Mouse (Mus musculus) forebrain, embryonic 10.5 days (tissue): Measurements from ENCODE around the gene Chrnb4. TPM values are rescaled to one million over a fixed set of nuclear protein-coding genes. Genes with fewer than 3 reads are reported as not detected.

ENCODE experiments used
- DNase-seq: peaks from one replicate; pipeline ENCODE4 v3.0.0-alpha.2; 2017; ENCODE audit warnings: low spot score; ENCODE audit errors: extremely low spot score
- H3K27ac ChIP-seq: fragments of 300-500 bp; sonication (generic); 2 replicates; pipeline ENCODE4 v1.5.1; 2016; ENCODE audit warnings: mild to moderate bottlenecking
- H3K27me3 ChIP-seq: fragments of 300-500 bp; sonication (generic); 2 replicates; pipeline ENCODE4 v1.6.1; 2016; ENCODE audit warnings: mild to moderate bottlenecking; ENCODE audit not compliant: poor library complexity, severe bottlenecking
- H3K36me3 ChIP-seq: fragments of 300-500 bp; sonication (generic); replicated peaks from 2 replicates; pipeline ENCODE4 v1.6.1; 2016; ENCODE audit warnings: mild to moderate bottlenecking, moderate library complexity
- H3K4me1 ChIP-seq: fragments of 300-500 bp; sonication (generic); 2 replicates; pipeline ENCODE4 v1.6.1; 2016
- H3K4me3 ChIP-seq: fragments of 300-500 bp; sonication (generic); 2 replicates; pipeline ENCODE4 v1.5.1; 2016; ENCODE audit warnings: mild to moderate bottlenecking, moderate library complexity
- H3K9me3 ChIP-seq: fragments of 300-500 bp; sonication (generic); 2 replicates; pipeline ENCODE4 v1.6.1; 2016; ENCODE audit warnings: mild to moderate bottlenecking, moderate library complexity
- WGBS: fragments of 180-500 bp; shearing (Covaris S2); methylation state at CpG from one replicate; pipeline ENCODE4 v1.1.7; 2016; 5-methylcytosine and 5-hydroxymethylcytosine counted together
- polyA plus RNA-seq: library from polyadenylated mRNA; unstranded; fragments of >200 nt; fragmentation: Nextera tagmentation; extraction: Ambion mirVana; gene quantifications from 2 replicates; pipeline ENCODE4 v1.2.1, GENCODE M21; 2016

The Chrnb4 gene
- polyA plus RNA-seq, 1 experiment from 2014 or later, result 1.8 TPM

DNA sequence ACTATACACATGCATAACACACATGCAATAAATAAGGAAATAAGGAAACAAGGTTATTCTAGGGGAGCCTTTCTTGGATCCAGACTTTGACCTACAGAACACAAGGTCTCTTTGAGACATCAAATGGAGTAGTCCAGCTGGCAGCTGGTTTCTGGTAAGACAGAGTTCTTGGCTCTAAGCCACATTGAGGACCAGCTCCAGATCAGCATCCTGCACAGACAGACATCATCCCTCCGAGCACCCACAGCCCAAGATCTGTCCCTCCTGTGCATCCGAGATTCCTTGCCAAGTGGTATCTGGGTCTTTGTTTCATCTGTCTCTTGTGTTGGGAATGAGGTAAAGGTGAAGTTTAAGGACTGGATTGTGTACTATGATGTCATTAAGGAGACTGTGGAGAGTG is 3.6 kb downstream of the Chrnb4 start:
- DNase-seq, result no peak
- H3K36me3 ChIP-seq, result no peaks in the 10 kb centered on the region
- H3K27me3 ChIP-seq, result peaks cover 22% of the 10 kb centered on the region; the same call in 1 of the 2 replicates
- H3K4me1 ChIP-seq, result peaks cover 32% of the 10 kb centered on the region
- H3K9me3 ChIP-seq, result no peaks in the 10 kb centered on the region
- no peak overlapping the region for H3K27ac ChIP-seq
- WGBS, result 88% methylated on average over 2 of the region's 2 CpGs
- no peak overlapping the region for H3K4me3 ChIP-seq

DNA sequence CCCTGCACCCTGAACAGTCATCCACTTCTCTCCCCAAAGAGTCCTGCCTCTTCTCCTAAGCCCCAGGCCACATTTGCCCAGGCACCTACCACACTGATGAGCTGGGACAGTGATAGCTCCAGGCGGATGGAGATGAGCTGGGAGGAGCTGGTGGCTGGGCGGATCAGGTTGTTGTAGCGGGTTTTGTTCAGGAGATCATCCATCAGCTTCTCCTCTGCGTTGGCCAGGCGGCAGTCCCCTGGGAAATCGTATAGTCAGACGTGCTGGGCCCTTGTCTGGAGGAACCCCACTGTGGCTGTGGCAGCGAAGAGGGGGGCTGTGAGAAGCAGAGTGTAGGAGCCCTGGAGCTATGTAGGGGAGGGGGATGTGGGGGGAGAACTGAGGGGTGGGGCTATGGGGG is 4.9 kb downstream of the Chrnb4 start:
- peaks cover 18% of the 10 kb centered on the region; the same call in 1 of the 2 replicates for H3K27me3 ChIP-seq
- peak overlapping the region; percentile 20 for H3K4me3 ChIP-seq
- no peaks in the 10 kb centered on the region for H3K9me3 ChIP-seq
- H3K4me1 ChIP-seq, result peaks cover 28% of the 10 kb centered on the region
- no peak for DNase-seq
- no peaks in the 10 kb centered on the region for H3K36me3 ChIP-seq
- H3K27ac ChIP-seq, result 0 out of 2 replicates have a peak overlapping the region, but pooled peaks have one; percentile 11
- 16% methylated on average over 8 of the region's 8 CpGs for WGBS

DNA sequence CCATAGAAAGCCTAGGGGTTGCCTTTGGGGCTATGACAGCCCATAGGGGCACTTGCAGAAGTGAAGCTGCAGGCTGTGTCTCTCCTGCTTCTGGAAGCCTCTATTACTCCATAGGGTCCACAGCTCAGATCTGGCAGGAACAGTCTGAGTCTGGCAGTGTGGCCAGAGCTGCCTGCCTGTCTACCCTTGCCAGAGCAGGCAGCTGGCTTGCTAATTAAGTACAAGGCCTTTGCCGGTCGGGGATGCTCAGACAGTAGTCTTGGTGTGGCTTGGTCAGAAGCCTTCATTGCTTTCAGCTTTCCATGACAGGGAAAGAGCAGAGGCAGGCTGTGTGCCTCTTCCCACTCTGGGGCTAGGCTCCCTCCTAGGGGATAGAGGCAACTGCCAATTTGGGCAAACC is 7.2 kb downstream of the Chrnb4 start:
- H3K36me3 ChIP-seq, result no peaks in the 10 kb centered on the region
- WGBS, result 70% methylated on average over 2 of the region's 2 CpGs
- H3K27me3 ChIP-seq, result 0 out of 2 replicates have a peak, but pooled peaks cover 5% of the 10 kb centered on the region
- no peak overlapping the region for H3K4me3 ChIP-seq
- peaks cover 14% of the 10 kb centered on the region for H3K4me1 ChIP-seq
- no peak for DNase-seq
- no peaks in the 10 kb centered on the region for H3K9me3 ChIP-seq
- H3K27ac ChIP-seq, result no peak overlapping the region

DNA sequence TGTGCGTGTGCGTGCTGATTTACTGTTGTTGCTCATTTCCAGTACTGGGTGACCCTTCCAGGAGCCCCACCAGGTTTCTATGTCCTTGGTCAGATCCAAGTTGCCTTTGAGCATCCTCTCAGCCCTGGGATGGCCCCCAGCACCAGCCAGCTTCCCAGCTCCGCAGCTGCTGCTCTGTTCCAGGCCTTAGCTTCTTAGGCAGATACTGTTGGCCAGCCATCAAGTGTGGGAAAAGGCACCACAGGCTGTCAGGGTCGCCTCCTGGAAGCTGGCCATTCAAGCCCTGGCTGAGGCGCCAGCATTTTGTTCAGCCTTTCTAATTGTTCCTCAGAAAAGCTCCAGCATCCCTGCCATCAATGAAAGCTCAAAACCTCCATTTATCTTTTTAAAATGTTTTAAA is 8.6 kb downstream of the Chrnb4 start:
- DNase-seq, result no peak
- no peak overlapping the region for H3K27ac ChIP-seq
- H3K27me3 ChIP-seq, result 0 out of 2 replicates have a peak, but pooled peaks cover 5% of the 10 kb centered on the region
- H3K4me3 ChIP-seq, result no peak overlapping the region
- no peaks in the 10 kb centered on the region for H3K36me3 ChIP-seq
- no peaks in the 10 kb centered on the region for H3K9me3 ChIP-seq
- 69% methylated on average over 5 of the region's 5 CpGs for WGBS
- peaks cover 14% of the 10 kb centered on the region for H3K4me1 ChIP-seq

DNA sequence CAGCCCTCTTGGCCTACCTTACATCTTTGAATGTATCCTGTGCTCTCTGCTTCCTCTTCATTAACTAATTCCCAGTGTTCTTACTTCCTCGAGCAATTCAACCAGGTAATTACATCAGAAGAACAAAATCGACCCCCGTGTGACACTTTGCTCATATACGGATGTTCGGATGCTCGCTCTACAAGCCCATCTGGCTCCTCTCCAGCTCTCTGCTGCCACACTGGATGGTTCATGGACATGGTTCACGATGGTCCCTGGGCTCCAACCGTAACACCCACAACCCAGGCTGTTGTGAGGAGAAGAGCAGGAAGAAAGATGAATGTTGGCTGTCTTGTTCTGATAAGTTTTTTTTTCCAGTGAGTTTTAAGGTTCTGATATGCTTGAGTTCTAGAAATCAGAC is 9.6 kb downstream of the Chrnb4 start:
- no peaks in the 10 kb centered on the region for H3K9me3 ChIP-seq
- 86% methylated on average over 8 of the region's 8 CpGs for WGBS

DNA sequence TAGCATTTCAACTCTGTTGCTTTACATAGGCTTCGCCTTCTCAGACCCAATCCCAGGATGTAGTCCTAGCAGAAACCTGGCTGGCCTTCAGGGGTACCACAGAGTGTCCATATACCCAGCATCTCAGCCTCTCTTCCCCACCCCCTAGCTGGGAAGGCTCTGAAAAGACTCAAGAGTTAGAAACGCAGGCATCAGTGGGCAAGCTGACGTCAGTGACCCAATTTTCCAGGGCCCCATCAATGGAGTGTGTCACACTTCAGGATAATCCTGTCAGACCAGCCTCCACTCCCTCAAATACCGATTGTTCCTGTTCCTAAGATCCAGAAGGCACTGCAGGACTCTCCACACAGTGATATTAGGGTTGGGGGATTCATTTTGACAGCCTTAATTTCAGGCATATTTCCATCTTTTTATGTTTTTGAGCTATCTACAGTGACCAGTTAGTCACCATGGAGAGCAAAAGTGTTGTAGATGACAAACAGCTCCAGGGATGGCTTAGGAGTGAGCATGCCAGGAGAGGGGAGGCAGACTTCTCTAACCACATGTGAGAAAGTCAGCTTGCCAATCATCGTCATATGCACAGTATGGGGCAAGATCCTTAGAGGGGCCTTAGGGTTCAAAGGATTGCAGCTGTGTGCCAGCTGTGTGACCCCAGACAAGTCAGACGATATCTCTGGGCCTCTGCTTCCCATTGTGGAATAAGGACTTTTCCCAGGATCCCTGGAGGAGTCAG is 17.0 kb downstream of the Chrnb4 start:
- Histone ChIP-seq H3K4me1 (peaks cover 8% of the 10 kb centered on the region), H3K27ac (no peak overlapping the region), H3K27me3 (peaks cover 22% of the 10 kb centered on the region), H3K36me3 (no peaks in the 10 kb centered on the region), H3K9me3 (no peaks in the 10 kb centered on the region), H3K4me3 (no peak overlapping the region)
- DNase-seq, result no peak
- WGBS, result 40% methylated on average over 6 of the region's 6 CpGs

More for the DNA sequence above, 9.6 kb downstream of the Chrnb4 start:
- Histone ChIP-seq H3K4me1 (peaks cover 8% of the 10 kb centered on the region), H3K27me3 (0 out of 2 replicates have a peak, but pooled peaks cover 4% of the 10 kb centered on the region), H3K27ac (no peak overlapping the region), H3K36me3 (no peaks in the 10 kb centered on the region), H3K4me3 (no peak overlapping the region)
- no peak for DNase-seq

DNA sequence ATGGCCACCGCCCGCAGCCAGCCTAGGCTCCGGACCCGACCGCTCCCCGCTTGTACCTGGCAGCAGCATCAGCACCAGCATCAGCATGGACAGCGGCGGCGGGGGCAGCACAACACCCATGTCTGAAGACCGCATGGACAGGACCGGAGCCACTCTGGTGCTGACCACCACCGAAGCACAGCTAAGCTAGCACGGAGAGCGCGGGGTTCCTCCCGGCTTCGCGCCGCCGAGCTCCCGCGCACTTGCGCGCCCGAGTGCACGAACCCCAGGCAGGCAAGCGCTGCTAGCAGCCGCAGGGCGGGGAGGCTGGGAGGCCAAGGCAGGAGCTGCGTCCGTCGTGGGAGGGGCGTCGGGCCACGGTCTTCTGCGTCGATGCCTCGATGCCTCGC is 22.3 kb downstream of the Chrnb4 start, which contains the start of gene Chrna3:
TSS of gene Chrna3 (minus strand) at position 288 of the 389 bp plus-strand sequence.
- H3K27ac ChIP-seq, result peak within 1 kb of the TSS; percentile 40
- no peaks in the 10 kb centered on the region for H3K9me3 ChIP-seq
- H3K4me3 ChIP-seq, result peak within 1 kb of the TSS; percentile 55
- no peaks in the 10 kb centered on the region for H3K36me3 ChIP-seq
- DNase-seq, result peak; percentile 49
- peaks cover 51% of the 10 kb centered on the region for H3K27me3 ChIP-seq
- 0% methylated on average over 39 of the region's 39 CpGs for whole genome bisulfite sequencing
- H3K4me1 ChIP-seq, result peaks cover 27% of the 10 kb centered on the region

DNA sequence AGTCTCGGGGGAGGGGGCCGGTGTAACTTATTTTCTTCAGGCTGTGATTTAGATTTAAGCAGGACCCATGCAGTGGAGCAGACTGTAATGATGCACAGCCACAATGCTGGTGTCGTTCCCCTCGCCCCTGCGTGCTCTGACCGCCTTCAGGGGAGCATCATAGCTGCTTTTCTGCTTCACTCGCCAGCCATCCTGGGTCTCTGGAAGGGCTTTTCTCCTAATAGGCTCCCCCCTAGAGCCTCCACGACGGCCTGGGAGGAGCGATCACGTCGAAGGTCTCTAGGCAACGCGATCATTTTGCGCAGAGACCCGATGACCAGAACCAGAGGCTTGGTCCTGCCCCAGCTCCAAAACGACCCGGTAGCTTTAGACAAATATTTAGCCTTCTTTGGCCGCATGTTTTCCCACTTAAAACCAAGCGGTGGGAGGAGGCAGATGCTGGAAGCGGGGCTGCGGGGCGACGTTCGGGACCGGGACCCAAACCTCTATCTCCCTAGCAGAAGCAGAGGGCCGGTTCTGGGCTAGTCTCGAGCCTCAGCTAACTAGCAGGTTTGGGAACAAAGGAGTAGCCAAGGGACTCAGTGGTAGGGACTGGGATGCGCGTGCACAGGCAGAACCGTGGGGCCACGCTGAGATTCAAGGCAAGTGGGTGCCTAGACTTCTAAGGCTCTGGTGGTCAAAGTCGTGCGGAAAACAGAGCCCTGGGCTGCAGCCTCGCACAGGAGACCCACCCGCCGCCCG is 22.9 kb downstream of the Chrnb4 start:
- peaks cover 51% of the 10 kb centered on the region for H3K27me3 ChIP-seq
- H3K4me3 ChIP-seq, result peak overlapping the region; percentile 55
- H3K36me3 ChIP-seq, result no peaks in the 10 kb centered on the region
- peak overlapping the region; percentile 40 for H3K27ac ChIP-seq
- H3K9me3 ChIP-seq, result no peaks in the 10 kb centered on the region
- WGBS, result 8% methylated on average over 38 of the region's 38 CpGs
- H3K4me1 ChIP-seq, result peaks cover 26% of the 10 kb centered on the region
- no peak for DNase-seq

DNA sequence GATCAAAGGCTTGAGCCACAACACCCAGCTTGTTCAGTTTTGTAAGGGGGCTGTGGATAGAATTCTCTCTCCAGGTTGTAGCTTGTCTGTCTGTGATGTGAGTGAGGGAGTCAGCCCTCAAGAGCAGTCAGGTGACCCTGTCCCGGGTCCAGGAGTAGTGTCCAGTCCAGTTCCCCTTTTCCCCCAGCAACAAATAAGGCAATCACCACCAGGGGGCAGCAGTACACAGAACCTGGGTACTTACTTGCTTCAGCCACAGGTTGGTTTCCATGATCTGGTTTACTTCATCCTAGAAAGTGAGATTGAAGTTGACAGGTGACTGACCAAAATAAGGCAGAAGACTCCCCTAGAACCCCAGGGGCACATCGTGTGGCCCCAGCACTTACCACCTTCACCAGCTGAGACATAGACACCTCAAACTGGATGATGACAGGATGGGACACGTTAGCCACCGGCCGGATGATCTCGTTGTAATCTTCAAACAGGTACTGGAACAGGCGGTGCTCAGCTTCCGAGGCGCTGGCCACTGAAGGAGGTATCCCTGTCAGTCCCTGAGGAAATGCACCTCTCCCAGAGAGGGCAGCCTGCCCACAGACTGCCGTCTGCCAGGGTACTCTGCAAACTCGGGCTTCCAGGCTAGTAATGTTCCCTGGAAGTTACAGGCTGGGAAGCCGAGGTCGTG is 24.5 kb downstream of the Chrnb4 start:
- DNase-seq, result peak; percentile 86
- H3K4me3 ChIP-seq, result no peak overlapping the region
- peaks cover 26% of the 10 kb centered on the region for H3K4me1 ChIP-seq
- 40% methylated on average over 13 of the region's 13 CpGs for WGBS
- peaks cover 47% of the 10 kb centered on the region for H3K27me3 ChIP-seq
- H3K27ac ChIP-seq, result no peak overlapping the region
- H3K9me3 ChIP-seq, result no peaks in the 10 kb centered on the region
- H3K36me3 ChIP-seq, result no peaks in the 10 kb centered on the region

DNA sequence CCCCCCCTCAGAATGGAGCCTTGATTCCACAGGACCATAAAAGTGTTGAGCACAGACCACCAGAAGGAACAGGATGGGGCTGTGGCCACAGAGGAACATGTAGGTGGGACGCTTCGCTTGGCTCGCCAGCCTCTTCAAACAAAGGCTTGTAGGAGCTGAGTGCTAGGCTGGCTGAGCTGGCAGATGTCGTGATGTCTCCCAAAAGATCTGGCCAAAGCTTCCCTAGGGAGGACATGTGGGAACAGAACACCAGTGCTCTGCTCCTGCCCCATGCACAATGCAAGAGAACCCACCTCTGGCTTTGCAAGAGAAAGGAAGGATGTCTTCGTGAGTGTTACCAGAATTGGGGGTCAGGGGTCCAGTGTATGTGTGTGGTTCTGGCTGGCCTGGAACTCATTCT is 25.3 kb downstream of the Chrnb4 start:
- no peaks in the 10 kb centered on the region for H3K36me3 ChIP-seq
- no peak overlapping the region for H3K4me3 ChIP-seq
- H3K27ac ChIP-seq, result no peak overlapping the region
- 88% methylated on average over 5 of the region's 5 CpGs for WGBS
- no peak for DNase-seq
- H3K4me1 ChIP-seq, result peaks cover 26% of the 10 kb centered on the region
- H3K27me3 ChIP-seq, result peaks cover 46% of the 10 kb centered on the region
- H3K9me3 ChIP-seq, result no peaks in the 10 kb centered on the region

DNA sequence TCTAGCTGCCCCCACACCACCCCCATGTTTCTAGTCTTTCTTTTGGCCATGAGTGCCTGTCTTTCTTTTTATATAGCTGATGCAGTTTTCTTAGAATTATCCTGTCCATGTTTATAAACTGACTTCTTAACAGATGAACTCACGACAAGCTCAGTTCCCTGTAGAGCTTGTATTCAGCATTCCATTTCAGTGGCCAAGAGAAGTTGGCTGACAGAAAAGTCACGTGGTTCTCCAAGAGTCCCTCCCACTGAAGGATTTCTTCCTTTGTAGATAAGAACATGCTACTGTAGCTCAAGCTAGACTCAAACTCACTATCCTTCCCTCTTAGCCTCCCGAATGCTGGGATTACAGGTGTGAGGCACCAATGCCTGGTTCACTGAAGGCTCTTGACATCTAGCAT is 31.7 kb downstream of the Chrnb4 start:
- Histone ChIP-seq H3K27ac (no peak overlapping the region), H3K27me3 (no peaks in the 10 kb centered on the region), H3K4me3 (no peak overlapping the region), H3K36me3 (no peaks in the 10 kb centered on the region), H3K9me3 (0 out of 2 replicates have a peak, but pooled peaks cover 3% of the 10 kb centered on the region), H3K4me1 (peaks cover 1% of the 10 kb centered on the region; the same call in 1 of the 2 replicates)
- DNase-seq, result no peak
- WGBS, result 87% methylated on average over 3 of the region's 3 CpGs

DNA sequence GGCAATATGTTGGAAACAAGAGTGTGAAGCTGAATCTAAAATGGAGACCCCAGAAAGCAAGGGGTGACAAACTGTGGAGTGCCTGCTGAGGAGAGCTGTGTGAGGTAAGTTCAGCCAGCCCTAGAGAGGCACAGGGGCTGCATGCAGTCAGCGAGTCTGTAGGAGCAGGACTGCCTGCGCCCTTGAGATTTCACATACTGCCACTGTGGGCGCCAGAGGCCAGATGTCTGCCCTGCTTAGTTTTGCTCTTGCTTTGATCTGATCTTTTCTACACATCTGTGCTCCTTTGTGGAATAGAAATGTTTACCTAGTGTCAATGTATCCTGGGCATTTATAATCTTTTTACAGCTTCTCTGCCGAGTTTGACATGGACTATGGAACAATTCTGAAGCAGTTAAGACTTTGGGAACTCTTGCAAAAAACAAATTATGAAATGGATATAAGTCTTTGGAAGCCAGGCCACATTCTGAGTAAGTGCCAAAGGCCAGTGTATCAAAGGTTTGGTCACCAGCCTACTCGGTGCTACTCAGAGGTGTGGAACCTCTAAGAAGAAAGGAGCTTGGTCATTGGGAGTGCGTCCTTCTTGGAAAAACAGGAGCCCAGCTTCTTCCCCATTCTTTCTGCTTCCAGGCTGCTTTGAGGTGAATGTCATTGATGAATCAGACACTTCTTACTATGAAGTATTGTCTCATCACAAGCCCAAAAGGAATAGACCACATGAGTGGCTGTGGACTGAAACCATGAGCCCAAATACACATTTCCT is 37.8 kb downstream of the Chrnb4 start:
- 60% methylated on average over 6 of the region's 6 CpGs for WGBS
- Histone ChIP-seq H3K27ac (no peak overlapping the region), H3K36me3 (no peaks in the 10 kb centered on the region), H3K4me1 (peaks cover 5% of the 10 kb centered on the region; the same call in 1 of the 2 replicates), H3K4me3 (no peak overlapping the region), H3K27me3 (no peaks in the 10 kb centered on the region), H3K9me3 (no peaks in the 10 kb centered on the region)
- no peak for DNase-seq
